ENCODE assay signal across 18 mouse cellular contexts in the genomic region with DNA sequence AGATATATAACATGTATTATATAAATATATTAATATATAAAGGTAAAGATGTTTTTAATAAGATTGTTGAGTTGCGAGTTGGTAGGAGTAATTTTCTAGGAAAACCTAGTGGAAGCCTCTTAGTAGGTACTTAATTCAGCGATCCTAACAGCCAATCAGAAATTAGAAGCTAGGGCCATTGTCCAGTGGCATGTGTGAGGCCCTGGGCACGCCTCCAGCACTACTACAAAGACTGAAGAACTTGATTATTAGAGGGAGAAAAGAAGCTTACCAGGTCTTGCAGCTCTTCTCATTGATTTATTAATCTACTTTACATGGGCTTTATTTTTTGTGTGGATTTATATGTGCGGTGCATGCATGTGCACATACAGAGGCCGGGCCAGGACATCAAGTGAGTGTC. TPM values are rescaled to one million over a fixed set of nuclear protein-coding genes. Genes with fewer than 3 reads are reported as not detected.
DNase-seq lines count a peak whose midpoint lies in the region; ATAC-seq and TF ChIP-seq lines count a peak whose summit lies in the region.
"Had no signal": no experiment of that assay in that cellular context is flagged by ENCODE, and none has a peak within 500 bp of the region (broad histone marks: within the 10 kb centered on the region; RNA-seq: fewer than 3 reads in every experiment).

No protein-coding gene starts in this region.

- H3K36me3 ChIP-seq in forebrain, embryonic 16.5 days (ENCODE audit: control insufficient read depth, insufficient read depth), result 0 out of 2 replicates have a peak, but pooled peaks cover 4% of the 10 kb centered on the region
- peaks cover 5% of the 10 kb centered on the region; the same call in 1 of the 2 replicates for H3K36me3 ChIP-seq in forebrain, embryonic 15.5 days
- peaks cover 11% of the 10 kb centered on the region for H3K36me3 ChIP-seq in midbrain, embryonic 13.5 days
- H3K36me3 ChIP-seq in midbrain, embryonic 16.5 days (ENCODE audit: control insufficient read depth, insufficient read depth, low read length), result peaks cover 6% of the 10 kb centered on the region
- peaks cover 15% of the 10 kb centered on the region for H3K36me3 ChIP-seq in E14TG2a.4 (ENCODE audit: insufficient read depth, low read length)

- H3K27me3 ChIP-seq in forebrain, embryonic 16.5 days (replicated peaks; ENCODE audit: control insufficient read depth, insufficient read depth, low read length), result no peaks in the 10 kb centered on the region
- no peaks in the 10 kb centered on the region for H3K27me3 ChIP-seq in forebrain, embryonic 15.5 days
- no peaks in the 10 kb centered on the region for H3K27me3 ChIP-seq in midbrain, embryonic 13.5 days
- no peaks in the 10 kb centered on the region for H3K27me3 ChIP-seq in midbrain, embryonic 16.5 days (ENCODE audit: control insufficient read depth, insufficient read depth, low read depth, low read length)
- no peaks in the 10 kb centered on the region for H3K27me3 ChIP-seq in E14TG2a.4 (ENCODE audit: insufficient read depth, low read length)
- H3K27me3 ChIP-seq: forebrain, embryonic 13.5 days; heart, embryonic 12.5 days; hindbrain, embryonic 15.5 days had no signal

- no peaks in the 10 kb centered on the region for H3K4me1 ChIP-seq in forebrain, embryonic 16.5 days (replicated peaks; ENCODE audit: control insufficient read depth, insufficient read depth, low read length)
- H3K4me1 ChIP-seq in forebrain, embryonic 15.5 days, result no peaks in the 10 kb centered on the region
- H3K4me1 ChIP-seq in midbrain, embryonic 13.5 days (replicated peaks), result no peaks in the 10 kb centered on the region
- H3K4me1 ChIP-seq in midbrain, embryonic 16.5 days (ENCODE audit: control insufficient read depth, insufficient read depth, low read length), result no peaks in the 10 kb centered on the region
- peaks cover 79% of the 10 kb centered on the region for H3K4me1 ChIP-seq in E14TG2a.4 (replicated peaks; ENCODE audit: low read depth, low read length)
- H3K4me1 ChIP-seq: embryonic facial prominence, embryonic 10.5 days; forebrain, embryonic 13.5 days; hindbrain, embryonic 15.5 days had no signal

- no peak overlapping the region for H3K27ac ChIP-seq in forebrain, embryonic 16.5 days (ENCODE audit: low read length)
- H3K27ac ChIP-seq in forebrain, embryonic 15.5 days (replicated peaks), result no peak overlapping the region
- H3K27ac ChIP-seq in midbrain, embryonic 13.5 days, result 0 out of 2 replicates have a peak overlapping the region, but pooled peaks have one; percentile 14
- H3K27ac ChIP-seq in midbrain, embryonic 16.5 days (ENCODE audit: low read length), result no peak overlapping the region
- H3K27ac ChIP-seq: embryonic facial prominence, embryonic 10.5 days; forebrain, embryonic 13.5 days; hindbrain, embryonic 15.5 days had no signal

- peak; percentile 9; the same call in 1 of the 2 replicates for ATAC-seq in forebrain, embryonic 16.5 days
- no peak for ATAC-seq in forebrain, embryonic 15.5 days (replicated peaks)
- no peak for ATAC-seq in midbrain, embryonic 13.5 days
- no peak for ATAC-seq in midbrain, embryonic 16.5 days
- ATAC-seq: forebrain, embryonic 13.5 days; intestine, embryonic 16.5 days had no signal

- WGBS in forebrain, embryonic 16.5 days, result 67% methylated on average over 5 of the region's 5 CpGs
- WGBS in forebrain, embryonic 15.5 days, result 68% methylated on average over 5 of the region's 5 CpGs
- 77% methylated on average over 5 of the region's 5 CpGs for WGBS in midbrain, embryonic 13.5 days
- WGBS in midbrain, embryonic 16.5 days, result 69% methylated on average over 5 of the region's 5 CpGs

- no peak overlapping the region for H3K4me2 ChIP-seq in forebrain, embryonic 16.5 days (ENCODE audit: low read length)
- no peak overlapping the region for H3K4me2 ChIP-seq in forebrain, embryonic 15.5 days (replicated peaks)
- H3K4me2 ChIP-seq in midbrain, embryonic 13.5 days (replicated peaks), result no peak overlapping the region
- no peak overlapping the region for H3K4me2 ChIP-seq in midbrain, embryonic 16.5 days (ENCODE audit: low read length)
- H3K4me2 ChIP-seq: forebrain, embryonic 13.5 days; heart, embryonic 12.5 days; hindbrain, embryonic 15.5 days had no signal

- peak; percentile 67 for DNase-seq in R1 (ENCODE audit: low read depth, low spot score)
- no peak for DNase-seq in gastrocnemius, postnatal 25 days
- DNase-seq: adrenal gland, postnatal 14 days; cerebellum, adult 18-20 months; gastrocnemius, postnatal 14 days; heart, adult 18-20 months; heart, postnatal 36 days had no signal

- H3K9ac ChIP-seq in forebrain, embryonic 16.5 days (replicated peaks; ENCODE audit: low read depth, low read length), result no peak overlapping the region
- H3K9ac ChIP-seq in forebrain, embryonic 15.5 days (replicated peaks), result no peak overlapping the region
- H3K9ac ChIP-seq in midbrain, embryonic 13.5 days (replicated peaks), result no peak overlapping the region
- H3K9ac ChIP-seq in midbrain, embryonic 16.5 days (ENCODE audit: low read depth, low read length), result no peak overlapping the region
- H3K9ac ChIP-seq: forebrain, embryonic 13.5 days; heart, embryonic 12.5 days; hindbrain, embryonic 15.5 days had no signal

- H3K9me3 ChIP-seq in forebrain, embryonic 16.5 days (ENCODE audit: control insufficient read depth, low read length), result no peaks in the 10 kb centered on the region
- H3K9me3 ChIP-seq in forebrain, embryonic 15.5 days, result no peaks in the 10 kb centered on the region
- no peaks in the 10 kb centered on the region for H3K9me3 ChIP-seq in midbrain, embryonic 13.5 days
- H3K9me3 ChIP-seq in midbrain, embryonic 16.5 days (replicated peaks; ENCODE audit: control insufficient read depth, low read length, poor library complexity, severe bottlenecking), result no peaks in the 10 kb centered on the region
- H3K9me3 ChIP-seq in E14TG2a.4 (ENCODE audit: low read length), result no peaks in the 10 kb centered on the region
- H3K9me3 ChIP-seq: embryonic facial prominence, embryonic 10.5 days; forebrain, embryonic 13.5 days; G1E; heart, embryonic 12.5 days; hindbrain, embryonic 15.5 days had no signal

- no peak overlapping the region for H3K4me3 ChIP-seq in forebrain, embryonic 16.5 days (replicated peaks; ENCODE audit: low read length)
- H3K4me3 ChIP-seq in forebrain, embryonic 15.5 days, result no peak overlapping the region
- no peak overlapping the region for H3K4me3 ChIP-seq in midbrain, embryonic 13.5 days (replicated peaks)
- H3K4me3 ChIP-seq in midbrain, embryonic 16.5 days (ENCODE audit: low read depth, low read length), result no peak overlapping the region
- H3K4me3 ChIP-seq in E14TG2a.4 (replicated peaks; ENCODE audit: low read length), result peak overlapping the region; percentile 75
- H3K4me3 ChIP-seq: embryonic facial prominence, embryonic 10.5 days; forebrain, embryonic 13.5 days; heart, embryonic 12.5 days; hindbrain, embryonic 15.5 days had no signal

- TF ChIP-seq CTCF in E14TG2a.4 (conservative IDR thresholded peaks at IDR 0.05; ENCODE audit: low read length), result no peak

RNA-seq across cellular contexts. Expression of a gene that starts 46.9 kb away (rescaled TPM):
- 2.2 and 2.4 TPM in 2 replicates for polyA plus RNA-seq in forebrain, embryonic 16.5 days (2015; fragmentation: Nextera tagmentation; extraction: Ambion mirVana)
- polyA plus RNA-seq in forebrain, embryonic 15.5 days (2015; fragmentation: Nextera tagmentation; extraction: Ambion mirVana), result 2.8 and 2.9 TPM in 2 replicates
- polyA plus RNA-seq in midbrain, embryonic 13.5 days (2015; fragmentation: Nextera tagmentation; extraction: Ambion mirVana), result 2.6 and 4.0 TPM in 2 replicates
- polyA plus RNA-seq in midbrain, embryonic 16.5 days (2015; fragmentation: Nextera tagmentation; extraction: Ambion mirVana), result 1.5 and 1.9 TPM in 2 replicates
- total RNA-seq in gastrocnemius, postnatal 25 days (2021), result 1 to 10 TPM in 1 of 2 experiments, under 1 TPM in 1; 0.51 to 1.3 TPM
